Mouse (Mus musculus) spleen, adult 2 months (tissue): Measurements from ENCODE around the gene Rag2.

Experiments
- CTCF ChIP-seq: fragments of 200-500 bp; IDR thresholded peaks from 2 replicates; pipeline ENCODE4 v1.5.1; 2011; ENCODE audit warnings: mild to moderate bottlenecking, inconsistent platforms; ENCODE audit not compliant: insufficient read depth, insufficient read length, insufficient replicate concordance; ENCODE audit errors: extremely low read depth
- POLR2A ChIP-seq: fragments of 200-500 bp; IDR thresholded peaks from 2 replicates; pipeline ENCODE4 v1.6.1; 2011; ENCODE audit warnings: low read depth, low read length, inconsistent platforms

GRCm38 (mm10) chr2:101600703-101601102, 23.8 kb upstream of the Rag2 start:
- TF ChIP-seq CTCF: no peak
- no peak for TF ChIP-seq POLR2A
